Mouse (Mus musculus): ENCODE measurements around the gene Tmem150a. TPM values are rescaled to one million over a fixed set of nuclear protein-coding genes. Genes with fewer than 3 reads are reported as not detected.

The Tmem150a gene
- polyA plus RNA-seq, 1 experiment = 19.4 TPM

DNA sequence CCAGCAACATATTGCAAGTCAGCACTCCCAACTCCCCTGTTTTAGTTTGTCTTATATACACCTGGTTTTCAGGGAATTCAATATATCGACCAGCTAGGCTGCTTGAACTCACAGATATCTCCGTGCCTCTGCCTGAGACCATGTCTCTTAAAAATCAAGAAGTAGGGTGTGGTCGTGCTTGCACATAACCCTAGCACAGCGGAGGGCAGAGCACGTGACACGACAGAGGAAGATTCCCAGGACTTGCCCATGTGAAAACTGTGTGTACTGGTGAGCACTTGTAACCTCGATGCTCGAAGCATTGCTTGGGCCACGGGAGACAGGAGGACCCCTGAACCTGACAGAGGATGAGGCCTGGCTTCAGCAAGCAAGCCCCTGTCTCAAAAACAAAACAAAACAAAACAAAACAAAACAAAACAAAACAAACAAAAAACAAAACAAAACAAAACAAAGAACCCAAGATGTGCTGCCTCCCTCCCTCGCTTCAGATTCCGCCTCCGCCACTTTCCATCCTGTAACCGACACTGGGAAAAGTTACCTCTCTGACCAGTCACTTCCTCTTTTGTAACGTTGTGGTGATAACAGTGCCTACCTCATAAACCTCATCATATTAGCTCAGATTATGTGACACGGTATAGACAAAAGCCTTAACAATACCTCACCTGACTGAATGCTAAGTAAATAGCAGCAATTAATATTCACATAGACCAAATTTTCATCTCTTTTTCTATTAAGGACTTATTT is 19.7 kb downstream of the Tmem150a start:
- no peaks in the 10 kb centered on the region for H3K36me3 ChIP-seq (ENCODE audit: control insufficient read depth, insufficient read depth, low read length)
- no peak for DNase-seq
- 19% methylated on average over 15 of the region's 15 CpGs for WGBS
- H3K27ac ChIP-seq (ENCODE audit: control insufficient read depth, insufficient read depth, low read length) = peak overlapping the region; percentile 7; the same call in 1 of the 2 replicates
- TF ChIP-seq CTCF (IDR thresholded peaks at IDR 0.05; ENCODE audit: borderline replicate concordance, control insufficient read depth, extremely low read depth, insufficient read depth, low read length, poor library complexity) (no peak), POLR2A (IDR thresholded peaks at IDR 0.05; ENCODE audit: control insufficient read depth, extremely low read depth, insufficient read depth, low read length, poor library complexity) (no peak)
- no peak overlapping the region for H3K4me3 ChIP-seq (ENCODE audit: control insufficient read depth, insufficient read depth, low read length)
- H3K4me1 ChIP-seq (replicated peaks; ENCODE audit: control insufficient read depth, insufficient read depth, low read length) = peaks cover 19% of the 10 kb centered on the region
- H3K27me3 ChIP-seq (ENCODE audit: control insufficient read depth, insufficient read depth, low read length) = no peaks in the 10 kb centered on the region

DNA sequence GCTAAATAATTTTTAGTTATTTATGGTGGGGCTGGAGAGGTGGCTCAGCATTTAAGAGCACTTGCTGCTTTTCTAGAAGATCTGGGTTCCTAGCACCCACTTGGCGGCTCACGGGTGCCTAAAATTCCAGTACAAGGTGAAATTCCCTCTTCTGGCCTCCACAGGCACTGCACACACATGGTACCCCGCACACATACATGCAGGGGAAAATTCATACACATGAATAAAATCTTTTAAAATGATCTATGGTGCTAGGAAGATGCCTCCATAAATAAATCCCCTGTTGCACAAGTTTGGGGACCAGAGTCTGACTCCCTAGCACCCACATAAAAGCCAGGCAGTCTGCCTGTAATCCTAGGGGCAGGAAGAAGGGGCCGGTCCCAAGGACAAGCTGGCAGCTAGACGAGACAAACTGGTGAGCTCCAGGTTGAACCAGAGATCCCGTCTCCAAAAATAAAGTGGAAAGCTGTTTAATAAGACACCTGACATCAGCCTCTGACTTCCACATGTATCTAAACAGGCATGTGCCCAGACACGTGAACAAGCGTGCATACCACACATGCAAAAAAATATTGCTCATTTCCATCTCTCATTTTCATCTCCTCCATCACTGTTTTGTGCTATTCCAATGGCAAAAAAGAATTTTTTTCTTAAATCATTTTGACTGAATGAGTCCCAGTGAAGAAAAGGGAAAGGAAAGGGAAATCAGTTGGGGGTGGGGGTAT is 23.4 kb downstream of the Tmem150a start:
- Histone ChIP-seq H3K27me3 (ENCODE audit: control insufficient read depth, insufficient read depth, low read length) (no peaks in the 10 kb centered on the region), H3K4me1 (replicated peaks; ENCODE audit: control insufficient read depth, insufficient read depth, low read length) (peaks cover 33% of the 10 kb centered on the region), H3K27ac (ENCODE audit: control insufficient read depth, insufficient read depth, low read length) (no peak overlapping the region), H3K4me3 (ENCODE audit: control insufficient read depth, insufficient read depth, low read length) (no peak overlapping the region), H3K36me3 (ENCODE audit: control insufficient read depth, insufficient read depth, low read length) (no peaks in the 10 kb centered on the region)
- DNase-seq = no peak
- no peak for TF ChIP-seq CTCF (IDR thresholded peaks at IDR 0.05; ENCODE audit: borderline replicate concordance, control insufficient read depth, extremely low read depth, insufficient read depth, low read length, poor library complexity)
- no peak for TF ChIP-seq POLR2A (IDR thresholded peaks at IDR 0.05; ENCODE audit: control insufficient read depth, extremely low read depth, insufficient read depth, low read length, poor library complexity)
- 91% methylated on average over 8 of the region's 8 CpGs for WGBS

DNA sequence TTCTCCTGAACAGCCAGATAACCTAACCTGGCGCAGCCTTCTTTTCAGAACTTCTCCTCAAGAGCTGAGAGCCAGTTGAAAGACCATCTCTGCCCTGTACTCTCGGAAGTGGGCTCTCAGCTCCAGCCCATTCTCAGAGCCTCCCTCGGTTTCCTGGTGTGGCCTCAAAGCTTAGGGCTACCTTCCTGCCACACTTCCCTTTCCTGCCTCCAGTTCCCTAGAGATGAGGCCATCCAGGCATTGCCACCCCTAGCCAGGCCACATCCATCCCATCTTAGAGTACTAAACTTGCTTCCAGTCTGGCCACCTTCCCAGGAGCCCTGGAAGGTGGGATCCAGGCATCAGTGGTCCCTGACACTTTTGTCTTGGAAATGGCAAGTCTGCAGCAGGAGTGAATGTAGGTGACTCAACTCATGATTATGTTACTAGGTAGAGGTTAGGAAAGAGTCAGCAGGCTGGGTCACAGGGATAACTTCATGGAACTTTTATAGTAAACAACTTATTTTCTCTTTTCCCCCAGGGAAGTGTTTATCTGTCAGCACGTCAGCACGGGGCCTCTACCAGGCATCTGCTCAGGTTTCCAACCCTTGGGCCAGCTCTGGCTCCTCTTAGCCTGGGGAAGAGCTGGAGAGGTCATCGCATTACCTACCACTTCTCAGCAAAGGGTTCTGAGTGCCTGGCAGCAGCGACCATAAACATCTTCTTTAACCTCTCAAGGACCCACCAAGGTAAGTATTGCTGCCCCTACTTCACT is 24.3 kb downstream of the Tmem150a start:
- peak overlapping the region; percentile 63 for H3K4me3 ChIP-seq (ENCODE audit: control insufficient read depth, insufficient read depth, low read length)
- no peaks in the 10 kb centered on the region for H3K27me3 ChIP-seq (ENCODE audit: control insufficient read depth, insufficient read depth, low read length)
- no peak overlapping the region for H3K27ac ChIP-seq (ENCODE audit: control insufficient read depth, insufficient read depth, low read length)
- no peak for DNase-seq
- H3K4me1 ChIP-seq (replicated peaks; ENCODE audit: control insufficient read depth, insufficient read depth, low read length) = peaks cover 28% of the 10 kb centered on the region
- TF ChIP-seq CTCF (IDR thresholded peaks at IDR 0.05; ENCODE audit: borderline replicate concordance, control insufficient read depth, extremely low read depth, insufficient read depth, low read length, poor library complexity) = no peak
- TF ChIP-seq POLR2A (IDR thresholded peaks at IDR 0.05; ENCODE audit: control insufficient read depth, extremely low read depth, insufficient read depth, low read length, poor library complexity) = no peak
- 30% methylated on average over 7 of the region's 7 CpGs for WGBS
- H3K36me3 ChIP-seq (ENCODE audit: control insufficient read depth, insufficient read depth, low read length) = no peaks in the 10 kb centered on the region

DNA sequence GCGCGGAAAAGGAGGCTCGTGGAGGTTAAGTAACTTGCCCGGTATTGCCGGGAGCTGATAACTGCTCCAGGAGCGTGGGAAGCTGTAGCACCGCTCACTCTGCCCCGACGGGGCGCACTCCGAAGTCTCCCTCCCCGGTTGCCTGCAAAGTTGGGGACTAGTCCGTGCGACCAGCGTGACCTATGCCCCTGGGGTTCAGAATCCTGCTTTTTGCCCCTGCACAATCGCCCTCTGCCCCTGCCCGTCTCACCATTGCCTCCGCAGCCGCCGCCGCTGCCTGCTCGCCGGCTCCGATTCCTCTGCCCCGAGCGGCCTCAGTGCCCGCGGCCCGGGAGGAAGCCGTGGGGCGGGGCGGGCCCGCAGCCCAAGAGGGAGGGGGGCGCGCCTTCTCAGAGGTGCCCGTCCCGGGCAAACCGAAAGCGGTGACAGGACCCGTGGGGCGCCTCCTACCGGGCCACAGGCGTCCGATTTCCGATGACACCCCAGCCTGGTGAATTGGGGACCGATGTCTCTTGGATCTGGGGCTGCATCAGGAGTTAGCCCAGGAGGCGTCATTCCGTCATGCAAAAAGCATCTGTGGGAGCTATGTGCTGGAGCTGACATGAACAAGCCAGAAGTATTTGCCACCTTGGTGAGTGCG is 25.0 kb downstream of the Tmem150a start, which contains the start of gene Vamp5:
TSS of gene Vamp5 (minus strand) at position 338 of the 640 bp plus-strand sequence.
- peak; percentile 94 for DNase-seq
- Histone ChIP-seq H3K27me3 (ENCODE audit: control insufficient read depth, insufficient read depth, low read length) (no peaks in the 10 kb centered on the region), H3K36me3 (ENCODE audit: control insufficient read depth, insufficient read depth, low read length) (peaks cover 1% of the 10 kb centered on the region; the same call in 1 of the 2 replicates), H3K4me3 (ENCODE audit: control insufficient read depth, insufficient read depth, low read length) (peak within 1 kb of the TSS; percentile 63), H3K27ac (ENCODE audit: control insufficient read depth, insufficient read depth, low read length) (no peak within 1 kb of the TSS; the same call in 1 of the 2 replicates), H3K4me1 (replicated peaks; ENCODE audit: control insufficient read depth, insufficient read depth, low read length) (peaks cover 22% of the 10 kb centered on the region)
- 1% methylated on average over 49 of the region's 49 CpGs for WGBS
- TF ChIP-seq CTCF (IDR thresholded peaks at IDR 0.05; ENCODE audit: borderline replicate concordance, control insufficient read depth, extremely low read depth, insufficient read depth, low read length, poor library complexity) (peak; percentile 80; the same call in 1 of the 2 replicates), POLR2A (IDR thresholded peaks at IDR 0.05; ENCODE audit: control insufficient read depth, extremely low read depth, insufficient read depth, low read length, poor library complexity) (peak; percentile 42; the same call in 1 of the 2 replicates)

DNA sequence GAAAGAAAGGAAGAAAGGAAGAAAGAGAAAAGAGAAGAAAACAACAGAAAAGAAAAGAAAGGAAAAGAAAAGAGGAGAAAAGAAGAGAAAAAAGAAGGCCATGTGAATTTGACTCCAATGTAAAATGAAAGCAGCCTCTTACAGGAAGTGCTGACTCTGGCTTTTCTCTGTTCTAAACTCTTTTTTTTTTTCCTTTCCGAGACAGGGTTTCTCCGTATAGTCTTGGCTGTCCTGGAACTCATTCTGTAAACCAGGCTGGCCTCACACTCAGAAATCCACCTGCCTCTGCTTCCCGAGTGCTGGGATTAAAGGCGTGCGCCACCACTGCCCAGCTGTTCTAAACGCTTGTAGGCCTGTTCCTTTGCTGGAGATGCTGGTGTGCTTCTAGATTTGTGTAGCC is 27.2 kb downstream of the Tmem150a start:
- 52% methylated on average over 6 of the region's 6 CpGs for WGBS
- no peaks in the 10 kb centered on the region for H3K27me3 ChIP-seq (ENCODE audit: control insufficient read depth, insufficient read depth, low read length)
- TF ChIP-seq CTCF (IDR thresholded peaks at IDR 0.05; ENCODE audit: borderline replicate concordance, control insufficient read depth, extremely low read depth, insufficient read depth, low read length, poor library complexity) (no peak), POLR2A (IDR thresholded peaks at IDR 0.05; ENCODE audit: control insufficient read depth, extremely low read depth, insufficient read depth, low read length, poor library complexity) (no peak)
- H3K36me3 ChIP-seq (ENCODE audit: control insufficient read depth, insufficient read depth, low read length) = peaks cover 3% of the 10 kb centered on the region; the same call in 1 of the 2 replicates
- H3K4me1 ChIP-seq (replicated peaks; ENCODE audit: control insufficient read depth, insufficient read depth, low read length) = peaks cover 20% of the 10 kb centered on the region
- DNase-seq = no peak
- peak overlapping the region; percentile 68; the same call in 1 of the 2 replicates for H3K27ac ChIP-seq (ENCODE audit: control insufficient read depth, insufficient read depth, low read length)
- no peak overlapping the region for H3K4me3 ChIP-seq (ENCODE audit: control insufficient read depth, insufficient read depth, low read length)

All from thymus, adult 2 months (tissue).